Mouse (Mus musculus): ENCODE results near the gene Faim. TPM values are rescaled to one million over a fixed set of nuclear protein-coding genes. Genes with fewer than 3 reads are reported as not detected.

The Faim gene
- total RNA-seq, 2 experiments from 2014 or later = 34.1 to 35.5 TPM

- intact Hi-C loops (cut with DNase I) = no loop called here
- no peak for DNase-seq (ENCODE audit: low spot score in 2 of 2)
Measured at GRCm38 (mm10) chr9:98973101-98973521, 13.1 kb upstream of the Faim start.

GRCm38 (mm10) chr9:98973561-98973960 lies 12.6 kb upstream of the Faim start:
- no peak for DNase-seq (ENCODE audit: low spot score in 2 of 2)
- intact Hi-C loops (cut with DNase I) = no loop called here

DNA sequence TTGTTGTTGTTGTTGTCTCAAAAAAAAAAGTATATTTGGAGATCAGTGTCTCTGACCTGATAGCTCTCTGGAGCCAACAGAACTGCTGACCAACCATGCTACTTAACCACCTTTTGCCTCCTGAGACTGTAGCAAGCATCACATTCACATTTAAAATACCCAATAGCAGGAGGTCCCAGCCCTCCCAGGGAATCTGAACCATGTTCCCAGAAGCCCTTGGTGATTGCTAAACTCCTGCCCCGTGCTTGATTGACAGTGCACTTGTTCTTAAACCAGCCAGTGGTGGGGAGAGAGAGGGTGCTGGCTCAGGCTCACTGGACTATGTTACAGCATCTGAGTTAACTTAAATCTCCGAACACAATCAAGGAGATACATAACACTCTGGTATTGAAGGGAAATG lies 11.3 kb upstream of the Faim start:
- DNase-seq (ENCODE audit: low spot score in 2 of 2) = no peak
- intact Hi-C loops (cut with DNase I) = loop anchor here (5.0 kb wide), 1 partner anchor 402 kb away; no protein-coding TSS in a partner anchor

DNA sequence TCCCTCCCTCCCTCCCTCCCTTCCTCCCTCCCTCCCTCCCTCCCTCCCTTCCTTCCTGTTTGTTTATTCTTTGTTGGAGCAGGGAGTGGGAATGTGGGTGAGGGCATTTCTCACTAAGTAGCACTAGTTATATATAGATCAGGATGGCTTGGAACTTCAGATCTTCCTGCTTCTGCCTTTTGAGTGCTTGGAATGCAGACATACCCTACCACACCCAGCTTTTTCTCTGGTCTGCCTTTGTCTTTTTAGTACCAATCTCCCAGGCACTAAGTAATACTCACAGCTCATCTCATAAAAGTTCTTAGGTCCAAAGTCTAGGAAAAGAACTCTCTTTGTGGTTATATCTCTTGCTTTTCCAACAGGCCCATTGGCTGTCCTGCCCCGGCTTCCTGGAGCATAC lies 10.1 kb upstream of the Faim start:
- DNase-seq (ENCODE audit: low spot score in 2 of 2) = no peak
- intact Hi-C loops (cut with DNase I) = loop anchor here (5.0 kb wide), 1 partner anchor 401 kb away; no protein-coding TSS in a partner anchor

GRCm38 (mm10) chr9:98976520-98976919 lies 9.7 kb upstream of the Faim start:
- intact Hi-C loops (cut with DNase I) = loop anchor here (5.0 kb wide), 1 partner anchor 401 kb away; no protein-coding TSS in a partner anchor
- no peak for DNase-seq (ENCODE audit: low spot score in 2 of 2)

- DNase-seq (ENCODE audit: low spot score in 2 of 2) = peak; percentile 77 to 85
- intact Hi-C loops (cut with DNase I) = loop anchor here (5.0 to 10.0 kb wide), 3 partner anchors 265 to 465 kb away; partner anchors contain the start of gene Cep70
Measured at GRCm38 (mm10) chr9:98979431-98980416, 6.4 kb upstream of the Faim start.

- intact Hi-C loops (cut with DNase I) = loop anchor here (10.0 kb wide), 2 partner anchors 258 to 458 kb away; partner anchors contain the start of gene Cep70
- peak in 1 of 2 experiments; percentile 31 for DNase-seq (ENCODE audit: low spot score in 2 of 2)
Measured at GRCm38 (mm10) chr9:98986476-98987096, 413 bp downstream of the Faim start.

DNA sequence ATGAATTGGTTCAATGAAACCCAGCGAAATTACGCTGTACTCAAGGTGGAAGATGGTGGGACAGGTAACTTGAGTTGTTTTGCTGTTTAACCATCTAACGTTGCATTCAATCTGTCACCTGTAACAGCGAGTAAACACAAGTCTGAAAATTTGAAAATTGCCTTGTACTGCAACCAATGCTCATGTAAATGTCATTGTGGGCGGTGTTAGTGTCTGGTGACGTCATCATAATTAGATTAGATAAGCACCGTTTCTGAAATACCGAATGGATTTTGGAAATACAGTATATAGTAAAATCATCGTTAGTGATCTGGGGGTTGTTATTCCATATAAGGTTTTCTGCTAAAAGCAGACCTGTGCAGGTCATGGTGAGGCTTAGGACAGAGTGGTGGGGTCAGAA lies 958 bp downstream of the Faim start:
- intact Hi-C loops (cut with DNase I) = loop anchor here (10.0 kb wide), 2 partner anchors 258 to 458 kb away; partner anchors contain the start of gene Cep70
- no peak for DNase-seq (ENCODE audit: low spot score in 2 of 2)

DNA sequence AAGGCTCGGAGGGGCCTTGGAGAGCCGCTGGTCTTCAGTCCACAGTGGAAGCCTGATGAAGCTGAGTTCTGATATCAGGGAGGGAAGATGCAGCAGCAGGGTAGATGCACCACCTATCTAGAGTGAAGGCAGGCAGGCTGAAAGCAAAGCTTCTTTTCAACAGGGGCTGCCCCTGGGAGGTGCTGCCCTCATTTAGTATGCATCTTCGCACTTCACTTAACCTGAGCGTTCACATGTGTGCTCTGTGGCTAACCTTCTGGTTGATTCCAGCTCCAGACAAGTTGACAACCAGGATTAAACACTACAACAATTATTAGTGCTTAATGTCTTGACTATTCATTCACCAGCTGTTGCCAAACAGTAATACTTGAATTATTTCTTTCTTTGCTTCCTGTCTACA lies 7.9 kb downstream of the Faim start:
- no peak for DNase-seq (ENCODE audit: low spot score in 2 of 2)
- intact Hi-C loops (cut with DNase I) = no loop called here

GRCm38 (mm10) chr9:98999881-99000339 lies 13.7 kb downstream of the Faim start:
- DNase-seq (ENCODE audit: low spot score in 2 of 2) = peak; percentile 20 to 71
- intact Hi-C loops (cut with DNase I) = no loop called here

GRCm38 (mm10) chr9:99001326-99001725 lies 15.2 kb downstream of the Faim start:
- intact Hi-C loops (cut with DNase I) = no loop called here
- no peak for DNase-seq (ENCODE audit: low spot score in 2 of 2)

DNA sequence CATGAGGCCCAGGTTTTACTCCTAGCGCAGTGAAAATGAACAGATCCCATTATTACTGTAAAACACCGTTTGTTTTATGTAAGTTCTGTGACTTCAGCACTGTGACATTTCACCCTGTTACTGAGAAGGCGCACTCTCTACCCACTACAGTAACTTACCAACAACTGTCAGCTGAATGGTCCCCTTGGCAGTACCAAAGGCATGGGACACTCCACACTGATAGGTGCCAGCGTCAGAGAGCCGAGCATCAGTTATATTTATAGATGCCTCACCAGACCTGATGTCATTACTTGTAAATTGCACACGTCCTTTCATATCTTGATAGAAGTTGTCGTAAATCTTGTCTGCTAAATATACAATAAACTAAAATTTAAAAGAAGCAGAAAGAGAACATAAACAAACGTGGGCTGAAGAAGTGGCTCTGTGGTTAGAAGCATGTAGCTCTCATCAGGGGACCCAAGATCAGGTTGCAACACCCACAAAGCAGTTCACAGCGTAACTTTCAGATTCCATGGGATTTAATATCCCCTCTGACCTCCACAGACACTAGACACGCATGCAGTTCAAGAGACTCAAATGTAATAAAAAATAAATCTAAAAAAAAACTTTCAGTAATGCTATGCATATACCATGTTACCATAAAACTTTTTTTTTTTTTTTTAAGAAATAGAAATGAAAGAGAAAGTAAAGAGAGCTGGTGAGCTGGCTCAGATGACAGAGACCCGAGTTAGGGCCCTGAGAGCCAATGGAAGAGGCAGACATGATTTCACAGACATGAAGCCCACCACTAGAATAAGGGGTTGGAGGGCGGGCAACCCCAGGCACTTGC lies 23.1 kb downstream of the Faim start:
- DNase-seq (ENCODE audit: low spot score in 2 of 2) = no peak
- intact Hi-C loops (cut with DNase I) = no loop called here

DNA sequence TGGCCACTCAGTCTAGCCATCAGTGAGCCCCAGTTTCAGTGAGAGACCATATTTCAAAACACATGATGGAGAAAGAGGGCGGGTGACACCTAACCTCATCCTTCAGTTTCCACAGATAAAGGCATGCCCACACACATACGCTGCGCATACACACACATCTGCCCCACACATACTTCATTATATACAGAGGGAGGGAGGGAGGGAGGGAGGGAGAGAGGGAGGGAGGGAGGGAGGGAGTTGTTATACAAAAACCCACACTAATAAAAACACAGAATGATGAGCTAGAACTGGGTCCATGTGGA lies 23.7 kb downstream of the Faim start:
- intact Hi-C loops (cut with DNase I) = no loop called here
- DNase-seq (ENCODE audit: low spot score in 2 of 2) = no peak

- intact Hi-C loops (cut with DNase I) = no loop called here
- DNase-seq (ENCODE audit: low spot score in 2 of 2) = no peak
Measured at GRCm38 (mm10) chr9:99016301-99016700, 30.1 kb downstream of the Faim start.

GRCm38 (mm10) chr9:99016759-99017158 lies 30.6 kb downstream of the Faim start:
- DNase-seq (ENCODE audit: low spot score in 2 of 2) = peak in 1 of 2 experiments; percentile 62
- intact Hi-C loops (cut with DNase I) = no loop called here

DNA sequence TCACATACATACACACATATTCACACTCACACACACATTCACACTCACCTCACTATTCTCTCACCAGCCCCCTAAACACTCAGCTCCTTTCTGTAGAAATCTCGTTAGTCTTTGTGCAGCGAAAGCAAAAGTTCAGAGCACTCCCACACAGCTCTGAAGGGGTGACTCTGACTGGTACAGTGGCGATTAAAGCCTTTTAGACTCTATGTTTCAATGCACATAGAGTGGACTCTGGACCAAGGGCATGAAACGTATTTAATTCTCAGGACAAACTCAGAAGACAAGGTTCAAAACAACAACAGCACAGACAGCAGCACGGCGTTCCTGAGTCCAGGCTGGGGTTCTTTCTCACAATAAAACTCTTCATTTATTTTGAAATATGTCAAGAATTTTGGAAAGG lies 31.5 kb downstream of the Faim start:
- no peak for DNase-seq (ENCODE audit: low spot score in 2 of 2)
- intact Hi-C loops (cut with DNase I) = no loop called here

GRCm38 (mm10) chr9:99021166-99021565 lies 35.0 kb downstream of the Faim start:
- intact Hi-C loops (cut with DNase I) = no loop called here
- DNase-seq (ENCODE audit: low spot score in 2 of 2) = no peak

GRCm38 (mm10) chr9:99021751-99022150 lies 35.6 kb downstream of the Faim start:
- intact Hi-C loops (cut with DNase I) = no loop called here

GRCm38 (mm10) chr9:99032031-99032430 lies 45.9 kb downstream of the Faim start:
- no peak for DNase-seq (ENCODE audit: low spot score in 2 of 2)
- intact Hi-C loops (cut with DNase I) = loop anchor here (10.0 kb wide), 1 partner anchor 417 kb away; no protein-coding TSS in a partner anchor

More at GRCm38 (mm10) chr9:99021751-99022150, 35.6 kb downstream of the Faim start:
- no peak for DNase-seq (ENCODE audit: low spot score in 2 of 2)
